Mouse (Mus musculus) lung, adult 2 months (tissue): ENCODE data around the gene Wipi1. TPM values are rescaled to one million over a fixed set of nuclear protein-coding genes. Genes with fewer than 3 reads are reported as not detected.
"Not testable (repeated sequence)": the region's sequence is repeated elsewhere in the genome, so short reads cannot be mapped to it uniquely, and the experiment has no call there.

Source experiments
- DNase-seq: peaks from one replicate; pipeline ENCODE4 v3.0.0; 2022
- H3K4me1 ChIP-seq: fragments of 200-500 bp; 2 replicates; pipeline ENCODE4 v1.6.1; 2011; ENCODE audit warnings: low read length; ENCODE audit not compliant: control insufficient read depth, insufficient read depth
- H3K4me3 ChIP-seq: fragments of 200-500 bp; replicated peaks from 2 replicates; pipeline ENCODE3; 2011; ENCODE audit warnings: low read depth, mild to moderate bottlenecking, control low read depth, low read length; ENCODE audit errors: extremely low read depth
- CTCF ChIP-seq: fragments of 200-500 bp; IDR thresholded peaks from 2 replicates; pipeline ENCODE4 v1.5.1; 2011; ENCODE audit warnings: mild to moderate bottlenecking, low read length, control low read depth; ENCODE audit not compliant: insufficient read depth
- POLR2A ChIP-seq: fragments of 200-500 bp; IDR thresholded peaks from 2 replicates; pipeline ENCODE4 v1.6.1; 2011; ENCODE audit warnings: low read depth, mild to moderate bottlenecking, control low read depth, low read length, borderline replicate concordance; ENCODE audit errors: extremely low read depth
- WGBS: fragments of 180-500 bp; shearing (Covaris S2); methylation state at CpG from one replicate; pipeline ENCODE4 v1.1.7; 2018; 5-methylcytosine and 5-hydroxymethylcytosine counted together
- polyA plus RNA-seq: library from polyadenylated mRNA; depleted of rRNA; stranded (reverse); fragments of >200 nt; gene quantifications from 2 replicates; pipeline ENCODE4 v1.2.3, GENCODE M21; 2012; rRNA removed

Wipi1 gene
- 16.3 and 20.3 TPM in 2 replicates for polyA plus RNA-seq

DNA sequence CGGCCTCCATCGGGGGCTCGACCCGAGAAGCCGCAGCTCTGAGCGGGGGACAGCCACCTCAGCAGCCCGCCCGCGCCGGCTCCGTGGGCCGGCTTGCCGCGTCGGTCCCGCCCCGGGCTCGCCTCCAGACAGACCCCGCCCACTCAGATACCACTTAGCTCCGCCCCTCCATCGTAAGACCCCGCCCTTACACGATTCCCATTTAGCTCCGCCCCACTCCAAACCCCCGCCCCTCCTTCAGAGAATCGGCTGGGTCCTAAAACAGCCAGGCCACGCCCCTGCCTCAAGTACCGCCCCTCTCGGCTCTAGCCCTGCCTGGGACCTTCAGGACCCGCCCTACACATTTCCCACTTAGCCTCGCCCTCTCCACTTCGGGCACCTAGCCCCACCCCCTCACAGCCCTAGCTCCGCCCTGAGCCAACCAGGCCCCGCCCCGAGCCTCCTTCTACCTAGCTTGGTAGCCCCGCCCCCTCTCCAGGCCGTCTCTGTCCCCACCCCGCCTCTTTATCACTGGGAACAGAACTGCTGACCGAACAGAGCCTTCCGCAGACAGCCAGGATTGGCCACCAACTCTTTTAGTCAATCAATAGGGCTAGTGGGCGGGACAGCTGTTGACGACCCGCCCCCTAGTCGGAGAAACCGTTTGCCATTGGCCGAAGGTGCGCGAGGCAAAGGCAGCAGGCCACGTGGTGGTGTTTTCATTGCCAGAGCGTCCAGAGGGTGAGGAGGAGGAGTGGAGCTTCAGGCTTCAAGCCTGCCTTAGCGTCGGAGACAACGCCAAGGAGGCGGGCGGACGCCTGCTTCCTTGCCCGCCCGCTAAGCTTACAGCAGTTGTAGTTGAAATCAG lies at the start of gene Wipi1:
Gene Wipi1 (minus strand): TSS at position 665 of the 847 bp plus-strand sequence.
- TF ChIP-seq CTCF (no peak), POLR2A (peak; percentile 68; the same call in 1 of the 2 replicates)
- H3K4me1 ChIP-seq = peaks cover 7% of the 10 kb centered on the region
- peak within 1 kb of the TSS; percentile 94 for H3K4me3 ChIP-seq
- peak; percentile 100 for DNase-seq
- WGBS = under 1% methylated on average over 58 of the region's 58 CpGs

DNA sequence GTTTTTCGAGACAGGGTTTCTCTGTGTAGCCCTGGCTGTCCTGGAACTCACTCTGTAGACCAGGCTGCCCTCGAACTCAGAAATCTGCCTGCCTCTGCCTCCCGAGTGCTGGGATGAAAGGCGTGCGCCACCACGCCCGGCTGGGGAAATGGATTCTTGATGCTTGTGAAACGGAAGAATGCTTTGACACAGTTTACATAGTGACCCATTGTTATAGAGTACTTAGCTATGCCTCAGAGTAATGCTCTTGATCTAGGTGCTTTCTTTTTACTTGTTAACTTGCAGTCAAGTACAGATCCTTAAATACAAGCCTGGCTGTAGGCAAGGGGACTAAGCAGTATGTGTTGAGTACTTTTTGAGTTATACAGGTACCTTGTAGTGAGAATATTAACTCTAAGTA lies 48.8 kb upstream of the Wipi1 start:
- WGBS = 55% methylated on average over 8 of the region's 8 CpGs
- H3K4me3 ChIP-seq, H3K4me1 ChIP-seq, DNase-seq: not testable (repeated sequence)

DNA sequence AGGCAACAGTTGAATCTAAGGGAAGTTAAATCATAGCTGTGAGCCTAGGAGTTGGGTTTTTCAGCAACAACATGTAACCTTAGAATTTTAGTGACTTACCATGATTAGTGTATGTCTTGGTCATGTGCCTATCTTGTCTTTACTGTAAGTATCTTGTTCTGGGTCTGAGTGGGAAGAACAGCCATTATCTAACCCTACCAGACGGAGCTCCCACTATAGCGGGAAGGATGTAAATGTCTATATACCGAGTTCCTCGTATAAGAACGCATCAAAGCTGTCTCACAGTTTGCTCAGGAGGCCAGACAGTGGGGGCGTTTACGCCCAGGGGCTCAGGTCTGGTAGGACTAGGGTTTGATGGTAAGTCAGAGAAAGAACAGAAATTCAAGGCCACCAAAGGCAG lies 44.5 kb upstream of the Wipi1 start:
- no peak for DNase-seq
- 79% methylated on average over 7 of the region's 7 CpGs for WGBS
- TF ChIP-seq POLR2A (no peak), CTCF (no peak)
- peaks cover 14% of the 10 kb centered on the region for H3K4me1 ChIP-seq
- no peak overlapping the region for H3K4me3 ChIP-seq

DNA sequence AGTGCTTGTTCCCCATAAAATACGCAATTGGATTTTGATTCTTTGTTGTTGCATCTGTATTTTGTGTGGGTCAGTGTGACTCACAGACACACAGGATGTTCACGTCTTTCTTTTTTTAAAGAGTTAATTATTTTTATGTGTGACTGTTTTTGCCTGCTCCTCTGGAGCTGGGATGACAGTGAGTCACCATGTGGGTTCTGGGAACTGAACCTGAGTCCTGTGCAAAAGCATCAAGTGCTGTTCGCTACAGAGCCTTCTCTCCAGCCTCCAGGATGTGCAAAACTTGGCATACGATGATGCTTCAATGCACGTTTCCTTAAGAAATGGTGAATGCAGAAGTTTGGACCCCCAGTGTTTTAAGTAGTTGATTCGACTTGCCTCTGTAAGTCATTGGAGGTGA lies 42.8 kb upstream of the Wipi1 start:
- H3K4me3 ChIP-seq = no peak overlapping the region
- H3K4me1 ChIP-seq = peaks cover 19% of the 10 kb centered on the region
- DNase-seq = no peak
- TF ChIP-seq CTCF = no peak
- no peak for TF ChIP-seq POLR2A
- 66% methylated on average over 6 of the region's 6 CpGs for WGBS

DNA sequence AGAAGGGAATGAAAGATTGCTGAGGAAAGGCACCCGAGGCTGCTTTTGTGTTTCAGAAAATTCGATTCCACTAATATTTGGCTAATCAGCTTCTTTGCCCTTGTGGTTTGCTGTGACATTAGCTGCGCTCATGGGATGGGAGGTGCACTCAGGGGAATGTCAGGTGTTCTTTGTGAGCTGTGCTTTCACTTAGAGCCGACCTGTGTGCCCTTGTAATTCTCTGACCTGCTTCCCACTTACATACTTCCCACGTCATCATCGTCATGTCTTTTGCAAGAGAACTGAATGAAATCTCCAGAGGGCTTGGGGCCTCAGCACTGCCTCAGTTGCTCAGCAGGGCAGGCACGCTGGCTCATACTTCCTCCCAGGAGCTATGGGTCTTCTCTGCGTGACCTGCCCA lies 41.4 kb upstream of the Wipi1 start:
- WGBS = 37% methylated on average over 8 of the region's 8 CpGs
- H3K4me1 ChIP-seq = peaks cover 30% of the 10 kb centered on the region
- TF ChIP-seq CTCF (no peak), POLR2A (no peak)
- no peak overlapping the region for H3K4me3 ChIP-seq
- no peak for DNase-seq

DNA sequence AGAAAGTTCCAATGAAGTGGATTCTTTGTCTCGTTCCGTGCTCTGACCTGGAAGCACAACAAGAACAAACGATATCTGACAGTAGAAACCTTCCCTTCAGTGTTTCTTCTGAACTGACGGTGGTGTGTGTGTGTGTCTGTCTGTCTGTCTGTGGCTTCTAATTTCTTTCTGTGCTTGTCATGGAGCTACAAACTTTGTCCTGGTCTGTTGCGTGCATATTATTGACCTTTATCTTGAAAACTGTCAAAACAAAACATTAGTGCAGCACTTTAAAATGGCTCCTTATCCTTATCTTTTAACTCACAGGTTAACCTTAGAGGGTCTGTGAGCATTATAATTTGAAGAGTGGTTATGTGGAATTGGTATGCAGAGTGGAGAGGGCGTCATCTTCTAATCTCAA lies 40.7 kb upstream of the Wipi1 start:
- TF ChIP-seq POLR2A = no peak
- TF ChIP-seq CTCF = no peak
- Histone ChIP-seq H3K4me1 (peaks cover 30% of the 10 kb centered on the region), H3K4me3 (no peak overlapping the region)
- DNase-seq = no peak
- WGBS = 16% methylated on average over 6 of the region's 6 CpGs

DNA sequence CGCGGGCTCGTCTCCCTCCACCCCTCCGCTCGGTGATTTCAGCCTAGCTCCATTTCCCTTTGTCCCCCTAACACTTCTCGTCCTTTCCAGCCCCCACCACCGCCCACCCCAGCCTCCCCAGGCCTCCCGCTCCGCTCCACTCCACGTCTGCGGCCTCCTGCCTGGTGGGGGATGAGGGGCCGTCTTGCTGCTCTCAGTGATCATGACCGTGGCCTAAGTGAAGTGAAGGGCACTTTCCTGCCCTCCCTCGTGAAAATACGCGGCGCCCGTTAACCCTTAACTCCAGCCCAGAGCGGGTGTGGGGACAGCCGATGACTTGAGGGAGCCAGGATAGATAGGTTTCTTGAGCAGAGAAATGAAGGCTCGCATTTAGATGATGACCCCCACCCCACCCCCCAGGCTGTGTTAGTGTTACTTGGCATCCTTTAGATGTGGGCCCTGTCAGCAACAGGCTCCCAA lies 39.8 kb upstream of the Wipi1 start:
- WGBS = under 1% methylated on average over 21 of the region's 21 CpGs
- Histone ChIP-seq H3K4me1 (peaks cover 30% of the 10 kb centered on the region), H3K4me3 (peak overlapping the region; percentile 84)
- 0 out of 2 replicates have a peak, but pooled peaks have one; percentile 2 for TF ChIP-seq POLR2A
- TF ChIP-seq CTCF = no peak
- DNase-seq = peak; percentile 47

DNA sequence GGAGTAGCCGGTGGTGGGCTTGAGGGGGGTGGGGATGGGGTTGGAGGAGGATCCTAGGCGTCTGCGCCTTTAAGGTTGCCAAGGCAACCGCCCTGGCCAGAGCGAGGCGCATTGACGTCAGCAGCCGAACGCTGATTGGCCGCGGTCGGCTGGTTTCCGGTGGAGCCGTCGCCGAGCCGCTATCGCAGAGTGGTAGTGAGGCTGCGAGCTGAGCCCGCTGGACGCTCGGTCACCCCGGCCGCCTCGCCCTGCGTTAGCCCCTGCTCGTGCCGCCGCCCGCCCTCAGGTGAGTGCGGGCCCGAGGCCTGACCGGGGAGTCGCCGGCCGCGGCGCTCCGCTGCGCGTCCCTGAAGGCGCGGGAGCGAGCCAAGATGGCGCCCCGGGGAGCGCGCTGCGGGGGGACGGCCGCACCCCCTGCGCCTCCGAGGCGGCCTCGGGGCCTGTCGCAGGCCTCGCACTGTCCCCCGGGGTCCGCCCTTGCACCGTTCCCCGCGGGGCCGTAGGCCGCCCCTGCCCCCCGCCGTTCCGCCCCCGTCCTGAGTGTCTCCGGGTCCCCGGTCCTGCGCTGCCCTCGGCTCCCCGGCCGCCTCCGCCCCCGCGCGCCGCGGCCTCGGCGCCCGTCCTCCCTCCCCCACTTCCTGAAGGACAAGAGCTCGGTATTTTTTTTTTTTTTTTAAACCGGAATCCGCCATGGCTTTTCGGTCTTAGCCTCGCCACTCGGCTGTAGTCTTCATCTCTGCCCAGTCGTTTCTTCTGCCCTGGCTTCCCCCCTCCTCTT lies 39.2 kb upstream of the Wipi1 start:
- DNase-seq = peak; percentile 92
- TF ChIP-seq POLR2A (peak; percentile 91), CTCF (no peak)
- peak overlapping the region; percentile 84 for H3K4me3 ChIP-seq
- H3K4me1 ChIP-seq = peaks cover 30% of the 10 kb centered on the region
- WGBS = under 1% methylated on average over 83 of the region's 90 CpGs

DNA sequence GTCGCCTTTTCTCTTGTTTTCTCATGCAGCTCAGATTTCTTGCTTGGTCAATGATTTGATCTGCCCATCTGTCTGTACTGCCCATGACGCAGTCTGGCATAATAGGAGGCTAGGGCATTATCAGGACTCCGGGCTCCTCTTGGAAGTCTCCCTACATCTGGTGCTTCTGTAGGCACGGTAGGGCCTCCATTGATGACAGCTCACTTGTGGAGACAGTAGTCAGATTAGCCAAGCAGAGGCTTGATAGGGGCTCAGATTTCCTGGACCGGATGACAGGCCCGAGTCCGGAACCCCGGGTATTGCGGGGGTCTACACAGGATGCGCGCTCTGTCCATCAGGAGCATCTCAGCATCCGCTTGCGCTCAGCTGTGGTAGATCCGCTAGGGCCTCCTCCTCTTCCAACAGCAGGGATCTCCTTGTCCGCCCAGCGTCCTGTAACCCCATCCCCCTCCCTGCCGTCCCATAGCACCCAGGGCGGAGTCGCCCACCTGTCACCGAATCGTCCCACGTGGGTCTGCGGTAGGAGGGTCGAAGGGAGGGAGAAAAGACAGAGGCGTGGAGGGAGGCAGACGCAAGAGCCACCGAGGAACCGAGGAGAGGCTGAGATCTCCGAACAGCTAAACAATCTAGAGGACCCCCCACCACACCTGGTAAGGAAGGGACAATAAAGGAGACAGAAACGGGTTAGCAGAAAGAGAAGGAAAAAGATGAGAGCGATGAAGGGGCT lies 38.4 kb upstream of the Wipi1 start:
- peak; percentile 68 for DNase-seq
- Histone ChIP-seq H3K4me3 (peak overlapping the region; percentile 84), H3K4me1 (peaks cover 30% of the 10 kb centered on the region)
- TF ChIP-seq POLR2A (peak; percentile 55; the same call in 1 of the 2 replicates), CTCF (no peak)
- WGBS = 1% methylated on average over 31 of the region's 31 CpGs
